Mouse (Mus musculus) liver, embryonic 14.5 days (tissue): ENCODE results near the gene Cbfa2t2.

ENCODE experiments used
- CTCF ChIP-seq: IDR thresholded peaks from 2 replicates; pipeline ENCODE4 v1.5.1; 2016; ENCODE audit warnings: antibody characterized with exemption, low read depth, control low read depth
- EP300 ChIP-seq: IDR thresholded peaks from 2 replicates; pipeline ENCODE4 v1.6.1; 2016; ENCODE audit warnings: antibody characterized with exemption, low read depth

- TF ChIP-seq CTCF (peak; percentile 4; the same call in 1 of the 2 replicates), EP300 (no peak)
These were observed 132.9 kb downstream of the Cbfa2t2 start for GRCm38 (mm10) chr2:154569071-154569748.
